Mouse (Mus musculus): ENCODE results near the gene Fchsd2.

The Fchsd2 gene

GRCm38 (mm10) chr7:101072123-101072740, 20.4 kb upstream of the Fchsd2 start:
- DNase-seq = no peak

- DNase-seq = no peak
Measured at GRCm38 (mm10) chr7:101074170-101074767, 18.4 kb upstream of the Fchsd2 start.

- DNase-seq = no peak
Measured at GRCm38 (mm10) chr7:101083562-101084166, 9.0 kb upstream of the Fchsd2 start.

GRCm38 (mm10) chr7:101084816-101085456, 7.7 kb upstream of the Fchsd2 start:
- no peak for DNase-seq

GRCm38 (mm10) chr7:101085779-101086178, 6.9 kb upstream of the Fchsd2 start:
- no peak for DNase-seq

GRCm38 (mm10) chr7:101088687-101089086, 4.0 kb upstream of the Fchsd2 start:
- peak; percentile 56 for DNase-seq

GRCm38 (mm10) chr7:101089242-101089641, 3.4 kb upstream of the Fchsd2 start:
- DNase-seq = peak; percentile 77

GRCm38 (mm10) chr7:101093231-101093630, 568 bp downstream of the Fchsd2 start:
- no peak for DNase-seq

- DNase-seq = peak; percentile 32
Measured at GRCm38 (mm10) chr7:101094746-101095145, 2.1 kb downstream of the Fchsd2 start.

GRCm38 (mm10) chr7:101095560-101095959, 2.9 kb downstream of the Fchsd2 start:
- DNase-seq = peak; percentile 49

GRCm38 (mm10) chr7:101096576-101096975, 3.9 kb downstream of the Fchsd2 start:
- DNase-seq = no peak

- DNase-seq = no peak
Measured at GRCm38 (mm10) chr7:101097084-101097483, 4.4 kb downstream of the Fchsd2 start.

- DNase-seq = no peak
Measured at GRCm38 (mm10) chr7:101099981-101100380, 7.3 kb downstream of the Fchsd2 start.

GRCm38 (mm10) chr7:101101156-101101691, 8.6 kb downstream of the Fchsd2 start:
- DNase-seq = peak; percentile 87

GRCm38 (mm10) chr7:101106666-101107065, 14.0 kb downstream of the Fchsd2 start:
- no peak for DNase-seq

- DNase-seq = no peak
Measured at GRCm38 (mm10) chr7:101107073-101107810, 14.6 kb downstream of the Fchsd2 start.

- peak; percentile 97 for DNase-seq
Measured at GRCm38 (mm10) chr7:101107968-101108652, 15.4 kb downstream of the Fchsd2 start.

GRCm38 (mm10) chr7:101108653-101109005, 16.0 kb downstream of the Fchsd2 start:
- DNase-seq = no peak

- DNase-seq = peak; percentile 46
Measured at GRCm38 (mm10) chr7:101109006-101109855, 16.6 kb downstream of the Fchsd2 start.

- no peak for DNase-seq
Measured at GRCm38 (mm10) chr7:101109856-101110350, 17.2 kb downstream of the Fchsd2 start.

GRCm38 (mm10) chr7:101113410-101113809, 20.7 kb downstream of the Fchsd2 start:
- no peak for DNase-seq

All from lung, postnatal 36 days (tissue).